Mouse (Mus musculus): ENCODE measurements at regions not wholly inside any gene's neighbourhood (a gene's known extent, or its start where the extent isn't known, plus 50 kb on each side); places are given as distances from the start of the nearest gene placed in this dataset.

DNA sequence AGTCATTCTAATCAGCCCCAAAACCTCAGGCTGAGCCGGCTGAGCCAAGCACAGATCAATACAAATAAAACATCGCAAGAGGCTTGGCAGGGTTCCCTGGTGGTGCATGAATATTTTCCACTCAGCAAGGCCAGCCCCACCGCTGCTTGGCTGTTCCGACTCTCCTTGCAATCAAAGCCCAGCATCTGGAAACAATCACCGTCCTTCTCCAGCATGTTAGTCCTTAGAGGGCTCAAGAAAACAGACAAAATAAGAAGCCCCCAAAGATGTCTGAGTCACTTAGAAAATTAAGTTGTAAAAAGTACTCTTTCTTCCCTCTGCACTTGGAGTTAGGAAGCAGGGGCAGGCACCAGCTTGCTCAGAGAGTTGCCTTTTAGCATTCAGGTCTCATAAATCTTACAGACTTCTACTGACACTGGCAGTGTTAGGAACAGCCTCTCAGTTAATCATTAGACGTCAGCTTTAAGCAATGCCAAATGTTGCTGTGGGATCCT lies 54.4 kb upstream of the Ptgfr start:
- 36% methylated on average over 6 of the region's 6 CpGs for WGBS
- no peak overlapping the region for H3K27ac ChIP-seq

DNA sequence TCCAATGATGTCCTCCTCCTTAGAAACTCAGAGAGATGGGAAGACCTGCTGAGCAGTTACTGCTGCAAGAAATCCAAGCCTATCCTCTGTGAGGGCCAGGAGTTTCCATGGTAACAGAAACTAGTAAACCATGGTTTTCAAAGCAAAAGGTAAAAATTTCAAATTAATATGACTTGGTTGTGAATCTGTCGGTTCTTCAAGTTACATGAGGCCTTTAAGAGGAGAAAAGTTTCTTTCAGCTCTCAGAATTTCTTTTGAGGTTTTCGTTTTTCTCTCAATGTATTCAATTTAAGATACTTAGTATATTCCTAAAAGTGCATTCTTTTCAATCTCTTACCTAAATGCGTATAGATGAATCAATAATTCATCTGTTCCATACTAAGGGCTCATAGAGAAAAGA lies 53.9 kb upstream of the Ptgfr start:
- Histone ChIP-seq H3K9me3 (no peaks in the 10 kb centered on the region), H3K27ac (no peak overlapping the region), H3K4me2 (replicated peaks) (no peak overlapping the region), H3K36me3 (no peaks in the 10 kb centered on the region), H3K27me3 (no peaks in the 10 kb centered on the region), H3K9ac (replicated peaks) (no peak overlapping the region), H3K4me1 (replicated peaks) (0 out of 2 replicates have a peak, but pooled peaks cover 2% of the 10 kb centered on the region), H3K4me3 (replicated peaks) (no peak overlapping the region)
- no peak for ATAC-seq
- WGBS, result 68% methylated on average over 3 of the region's 3 CpGs

More for the DNA sequence above, 54.4 kb upstream of the Ptgfr start:
- no peaks in the 10 kb centered on the region for H3K9me3 ChIP-seq
- H3K27me3 ChIP-seq, result no peaks in the 10 kb centered on the region
- H3K4me3 ChIP-seq (replicated peaks), result no peak overlapping the region
- H3K9ac ChIP-seq (replicated peaks), result no peak overlapping the region
- ATAC-seq, result 0 out of 2 replicates have a peak, but pooled peaks have one; percentile 56
- no peaks in the 10 kb centered on the region for H3K36me3 ChIP-seq
- no peak overlapping the region for H3K4me2 ChIP-seq (replicated peaks)
- 0 out of 2 replicates have a peak, but pooled peaks cover 2% of the 10 kb centered on the region for H3K4me1 ChIP-seq (replicated peaks)

DNA sequence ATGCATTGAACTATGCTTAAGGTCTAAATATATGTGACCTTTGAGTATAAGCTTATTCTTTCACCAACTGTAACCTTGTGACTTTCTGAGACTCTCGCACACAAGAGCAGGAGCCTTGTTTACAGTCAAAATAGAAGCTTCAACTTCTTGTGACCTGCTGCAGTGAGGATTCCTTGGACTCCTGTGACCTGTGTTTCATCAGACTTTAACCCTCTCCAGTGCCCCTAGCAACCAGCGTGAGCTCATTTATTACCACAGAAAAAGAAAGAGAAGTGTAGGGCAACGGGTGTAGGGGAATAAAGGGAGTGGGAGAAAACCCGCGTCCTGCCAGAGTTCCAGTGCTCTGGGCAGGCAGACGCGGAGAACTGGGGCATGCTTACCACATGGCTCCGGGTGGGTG lies 52.3 kb upstream of the Ptgfr start:
- Histone ChIP-seq H3K4me1 (replicated peaks) (0 out of 2 replicates have a peak, but pooled peaks cover 2% of the 10 kb centered on the region), H3K4me2 (replicated peaks) (no peak overlapping the region), H3K4me3 (replicated peaks) (no peak overlapping the region), H3K36me3 (no peaks in the 10 kb centered on the region), H3K9me3 (no peaks in the 10 kb centered on the region), H3K27ac (no peak overlapping the region), H3K27me3 (no peaks in the 10 kb centered on the region), H3K9ac (replicated peaks) (no peak overlapping the region)
- ATAC-seq, result no peak
- 78% methylated on average over 8 of the region's 8 CpGs for WGBS

All from midbrain, embryonic 13.5 days (tissue).